Mouse (Mus musculus) cerebral cortex, adult 2 months (tissue): ENCODE data around the gene Dhx16.

Source experiments
- WGBS: fragments of 180-500 bp; shearing (Covaris S2); methylation state at CpG from one replicate; pipeline ENCODE4 v1.1.7; 2018; 5-methylcytosine and 5-hydroxymethylcytosine counted together

The Dhx16 gene

DNA sequence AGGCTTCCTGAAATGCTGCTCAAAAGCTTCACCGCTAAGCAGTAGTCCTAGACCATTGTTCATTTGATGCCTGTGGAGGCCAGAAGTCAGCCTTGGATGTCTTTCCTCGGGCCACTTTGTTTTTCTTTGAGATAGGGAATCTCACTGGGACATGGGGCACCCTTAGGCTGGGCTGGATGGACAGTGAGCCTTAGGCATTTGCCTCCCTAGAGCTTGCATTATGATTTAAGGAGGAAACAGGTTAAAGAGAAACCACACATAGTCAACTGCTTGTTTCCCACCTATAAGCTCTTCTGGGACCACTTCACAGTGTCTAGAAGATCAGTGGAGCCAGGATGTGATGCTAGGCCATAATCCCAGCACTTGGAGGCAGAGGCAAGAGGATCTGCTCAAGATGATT is 19.8 kb upstream of the Dhx16 start:
- 78% methylated on average over 2 of the region's 2 CpGs for WGBS

DNA sequence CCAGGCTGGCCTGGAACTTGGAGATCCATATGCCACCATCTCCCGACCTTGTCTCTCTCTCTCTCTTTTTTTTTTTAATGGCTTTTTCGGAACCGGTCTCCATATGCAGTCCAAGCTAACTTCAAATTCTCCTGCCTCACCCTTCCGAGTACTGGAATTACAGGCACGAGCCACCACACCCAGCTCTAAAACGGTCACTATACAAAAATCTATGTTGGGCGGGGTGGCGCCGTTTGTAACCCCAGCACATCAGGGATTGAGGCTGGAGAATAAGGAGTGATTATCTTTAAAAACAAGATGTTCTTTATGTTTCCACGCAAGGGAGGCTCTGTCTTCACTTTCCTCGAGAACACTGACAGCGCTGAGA is 18.8 kb upstream of the Dhx16 start:
- 4% methylated on average over 12 of the region's 12 CpGs for WGBS

- under 1% methylated on average over 47 of the region's 47 CpGs for WGBS
Observed at GRCm38 (mm10) chr17:35861198-35861857, 18.3 kb upstream of the Dhx16 start, which contains the start of gene Nrm. Gene Nrm, plus strand, starts transcription at chr17:35861318.

DNA sequence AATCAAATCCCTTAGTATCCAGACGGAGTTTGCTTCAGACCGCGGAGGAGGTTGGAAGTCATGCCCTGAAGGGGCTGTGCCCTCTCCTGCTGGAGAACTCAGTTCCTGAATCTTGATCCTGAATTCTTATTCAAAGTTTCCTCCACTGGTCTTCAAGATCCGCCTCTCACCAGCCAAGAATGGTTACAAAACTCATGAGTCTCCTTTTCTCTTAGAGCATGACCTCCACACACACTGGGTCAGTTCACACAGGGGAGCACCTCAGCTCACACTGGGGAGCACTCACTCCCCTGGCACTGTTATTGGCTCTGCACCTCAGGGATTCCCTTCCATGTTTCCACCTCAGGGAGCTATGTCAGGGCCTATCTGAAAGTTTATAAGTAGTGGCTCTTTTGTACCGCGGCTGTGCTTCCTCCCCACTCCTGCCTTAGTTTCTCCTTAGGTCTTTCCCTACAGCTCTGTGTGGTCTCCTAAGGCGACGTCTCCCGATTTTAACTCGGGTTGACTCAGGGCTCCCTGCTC is 14.7 kb upstream of the Dhx16 start:
- WGBS: 45% methylated on average over 10 of the region's 10 CpGs

- whole genome bisulfite sequencing: under 1% methylated on average over 47 of the region's 48 CpGs
Observed at GRCm38 (mm10) chr17:35865481-35866280, 13.9 kb upstream of the Dhx16 start, which contains the start of gene Ppp1r18. Gene Ppp1r18, plus strand, starts transcription at chr17:35865593.

- WGBS: 2% methylated on average over 36 of the region's 38 CpGs
Observed at GRCm38 (mm10) chr17:35866281-35866831, 13.3 kb upstream of the Dhx16 start.

DNA sequence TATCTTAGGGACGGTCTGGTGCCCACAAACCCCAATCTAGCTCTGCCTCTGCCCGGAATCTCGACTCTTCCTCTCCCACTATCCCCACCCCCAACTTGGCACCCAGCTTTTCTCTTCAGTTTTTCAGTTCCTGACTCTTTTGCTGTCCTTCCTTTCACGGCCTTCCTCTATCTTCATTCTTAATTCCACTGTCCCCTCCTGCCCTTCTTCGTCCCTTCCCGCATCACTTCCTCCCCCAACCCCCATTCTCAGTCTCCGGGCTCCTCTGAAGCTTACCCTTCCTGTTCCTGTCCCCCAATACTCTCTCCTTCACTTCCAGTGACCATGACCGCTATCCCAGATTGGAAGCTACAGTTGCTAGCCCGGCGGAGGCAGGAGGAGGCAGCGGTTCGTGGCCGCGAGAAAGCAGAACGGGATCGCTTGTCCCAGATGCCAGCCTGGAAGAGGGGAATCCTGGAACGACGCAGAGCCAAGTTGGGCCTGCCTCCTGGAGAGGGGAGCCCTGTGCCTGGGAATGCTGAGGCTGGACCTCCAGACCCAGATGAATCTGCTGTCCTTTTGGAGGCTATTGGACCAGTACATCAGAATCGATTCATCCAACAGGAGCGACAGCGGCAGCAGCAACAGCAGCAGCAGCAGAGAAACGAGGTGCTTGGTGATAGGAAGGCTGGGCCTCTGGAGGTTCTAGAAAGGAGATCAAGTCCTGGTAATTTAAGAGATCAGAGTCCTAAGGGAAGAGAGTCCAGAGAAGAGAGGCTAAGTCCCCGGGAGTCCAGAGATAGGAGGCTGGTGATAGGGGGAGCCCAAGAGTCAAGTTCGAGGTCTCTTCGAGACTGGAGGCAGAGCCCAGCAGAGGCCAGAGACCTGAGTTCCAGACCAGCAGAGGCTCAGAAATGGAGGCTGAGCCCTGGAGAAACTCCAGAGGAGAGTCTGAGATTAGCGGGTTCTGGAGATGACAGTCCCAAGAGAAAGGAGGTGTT is 12.4 kb upstream of the Dhx16 start:
- WGBS: 22% methylated on average over 26 of the region's 26 CpGs

- 31% methylated on average over 17 of the region's 17 CpGs for WGBS
Observed at GRCm38 (mm10) chr17:35868165-35868820, 11.3 kb upstream of the Dhx16 start.

- 15% methylated on average over 7 of the region's 7 CpGs for WGBS
Observed at GRCm38 (mm10) chr17:35868961-35869345, 10.7 kb upstream of the Dhx16 start.

DNA sequence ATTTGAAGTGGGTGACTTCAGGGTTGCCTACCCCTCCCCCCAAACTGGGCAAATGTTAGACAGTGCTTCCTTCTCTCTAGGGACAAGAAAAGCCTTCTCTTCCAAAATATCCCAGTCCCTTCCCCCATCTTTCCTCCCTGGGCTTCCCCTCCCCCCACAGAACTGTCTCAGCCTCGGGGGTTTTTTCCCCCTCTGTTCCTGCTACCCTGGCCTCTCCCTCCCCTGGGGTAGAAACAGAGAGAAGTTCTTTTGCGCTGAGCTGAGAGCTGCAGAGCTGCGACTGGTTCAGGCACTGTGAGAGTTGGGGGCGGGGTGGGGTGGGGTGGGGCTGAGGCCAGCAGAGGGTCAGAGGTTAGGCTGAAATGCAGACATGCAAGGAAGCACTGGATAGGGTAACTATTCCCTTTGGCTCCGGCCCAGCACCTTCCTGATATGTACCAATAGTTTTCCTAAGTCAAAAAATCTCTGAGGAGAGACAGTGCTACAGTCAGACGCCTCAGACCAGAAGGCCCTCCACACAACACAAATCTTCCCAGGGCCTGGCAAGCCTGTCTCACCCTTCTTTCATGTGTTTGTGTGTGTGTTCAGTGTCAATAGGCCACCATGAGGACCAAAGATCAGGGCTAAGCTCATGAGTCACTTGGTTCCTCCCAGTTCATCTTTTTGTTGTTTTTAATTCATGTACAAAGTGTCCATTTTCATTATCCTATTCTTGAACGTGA is 10.1 kb upstream of the Dhx16 start:
- WGBS: 24% methylated on average over 7 of the region's 7 CpGs

DNA sequence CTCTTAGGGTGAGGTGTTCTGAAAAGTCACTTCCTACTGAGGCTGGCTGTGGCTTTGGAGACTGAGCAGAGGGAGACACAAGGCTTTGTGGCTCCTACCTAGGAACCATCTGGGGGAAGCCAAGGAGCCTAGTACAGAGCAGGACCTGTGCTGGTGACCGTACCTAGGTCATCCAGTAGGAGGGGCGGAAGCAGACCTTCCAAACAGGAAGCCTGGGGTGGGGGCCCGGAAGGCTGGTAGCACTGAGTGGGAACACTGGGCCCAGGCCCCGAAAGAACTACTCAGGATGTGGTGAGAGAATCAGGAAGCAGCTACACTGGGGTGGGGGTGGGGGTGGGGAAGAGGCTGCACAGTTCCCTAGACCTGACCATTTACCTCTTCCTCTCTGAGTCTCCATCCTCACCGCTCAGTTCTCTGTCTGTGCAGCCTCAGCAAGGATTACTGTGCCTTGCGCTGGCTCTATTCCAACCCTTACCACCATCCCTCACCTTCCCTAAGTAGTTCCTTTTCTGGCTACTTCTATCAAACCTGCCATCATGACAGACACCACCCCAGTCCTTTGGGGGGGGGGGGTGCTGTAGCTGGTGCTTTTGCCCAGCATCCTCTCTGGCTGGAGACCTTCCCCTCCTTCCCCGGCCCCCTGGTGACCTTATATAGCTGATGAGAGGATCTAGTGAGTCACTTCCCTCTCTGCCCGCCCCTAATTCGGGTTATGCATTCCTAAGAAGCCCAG is 9.3 kb upstream of the Dhx16 start:
- WGBS: 42% methylated on average over 9 of the region's 9 CpGs

- 44% methylated on average over 8 of the region's 8 CpGs for WGBS
Observed at GRCm38 (mm10) chr17:35870884-35871696, 8.5 kb upstream of the Dhx16 start.

GRCm38 (mm10) chr17:35873774-35874519 is 5.7 kb upstream of the Dhx16 start:
- 28% methylated on average over 21 of the region's 21 CpGs for WGBS

DNA sequence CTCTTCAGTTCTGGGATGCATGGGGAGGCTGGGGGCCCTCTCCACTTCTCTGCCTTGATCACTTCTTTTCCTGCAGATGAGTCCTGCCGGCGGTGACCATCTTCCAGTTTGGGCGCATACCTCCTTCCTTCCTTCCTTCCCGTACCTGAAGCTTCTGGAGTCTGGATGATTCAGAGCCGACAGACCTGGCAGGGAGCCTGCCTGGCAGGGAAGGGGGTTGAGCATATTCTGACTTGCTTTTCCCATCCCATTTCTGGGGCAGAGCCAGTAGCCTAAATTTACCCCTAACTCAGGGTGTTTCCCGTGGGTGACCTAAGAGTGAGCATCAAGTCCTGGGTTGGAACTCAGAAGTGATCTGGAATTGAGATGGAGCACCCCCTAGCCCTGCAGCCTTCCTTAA is 4.9 kb upstream of the Dhx16 start:
- WGBS: 29% methylated on average over 6 of the region's 6 CpGs

DNA sequence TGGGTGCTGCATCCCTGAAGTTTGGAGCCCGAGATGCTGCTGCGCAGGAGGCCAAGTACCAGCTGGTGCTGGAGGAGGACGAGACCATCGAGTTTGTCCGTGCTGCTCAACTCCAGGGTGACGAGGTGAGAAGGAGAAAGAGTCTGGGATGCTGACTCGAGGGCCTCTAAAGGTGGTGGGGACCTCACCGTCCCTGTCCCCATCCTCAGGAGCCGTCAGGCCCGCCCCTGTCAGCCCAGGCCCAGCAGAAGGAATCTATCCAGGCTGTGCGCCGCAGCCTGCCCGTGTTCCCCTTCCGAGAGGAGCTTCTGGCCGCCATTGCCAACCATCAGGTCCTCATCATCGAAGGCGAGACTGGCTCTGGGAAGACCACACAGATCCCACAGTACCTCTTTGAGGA is 3.3 kb downstream of the Dhx16 start:
- 90% methylated on average over 17 of the region's 17 CpGs for WGBS

- WGBS: 98% methylated on average over 14 of the region's 14 CpGs
Observed at GRCm38 (mm10) chr17:35883777-35884176, 4.2 kb downstream of the Dhx16 start.

DNA sequence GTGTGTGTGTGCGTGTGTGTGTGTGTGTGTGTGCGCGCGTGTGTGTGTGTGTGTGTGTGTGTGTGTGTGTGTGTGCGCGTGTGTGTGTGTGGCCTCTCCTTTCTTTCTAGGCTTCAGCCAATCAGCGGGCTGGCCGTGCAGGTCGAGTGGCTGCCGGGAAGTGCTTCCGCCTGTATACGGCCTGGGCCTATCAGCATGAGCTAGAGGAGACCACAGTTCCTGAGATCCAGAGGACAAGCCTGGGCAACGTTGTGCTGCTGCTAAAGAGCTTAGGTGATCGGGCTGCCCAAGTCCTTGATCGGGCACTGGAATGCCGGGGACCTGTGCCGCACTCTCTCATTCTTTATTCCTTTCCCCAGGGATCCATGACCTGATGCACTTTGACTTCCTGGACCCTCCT is 8.1 kb downstream of the Dhx16 start:
- 81% methylated on average over 16 of the region's 17 CpGs for WGBS
